Mouse (Mus musculus) monocyte, adult 5-6 weeks (primary cell): ENCODE measurements around the gene Arl6ip6. TPM values are rescaled to one million over a fixed set of nuclear protein-coding genes. Genes with fewer than 3 reads are reported as not detected.

ENCODE experiments used
- total RNA-seq: library from RNA; stranded (forward); fragments of 200-1000, 200-491, 200-594 nt; gene quantifications from 3 replicates; pipeline ENCODE4 v1.2.3, GENCODE M21; 2017

Arl6ip6 gene
- total RNA-seq, 1 experiment from 2014 or later, result 30.4 TPM

Other genes with a start within 250 kb of the Arl6ip6 start
- gene Prpf40a, start 442 bp upstream of the Arl6ip6 start, total RNA-seq, result 123 to 202 TPM (median 164 TPM) in 3 replicates